Mouse (Mus musculus): ENCODE measurements around the gene 1700028J19Rik. TPM values are rescaled to one million over a fixed set of nuclear protein-coding genes. Genes with fewer than 3 reads are reported as not detected.

The 1700028J19Rik gene
- polyA plus RNA-seq, 1 experiment from 2014 or later, result 1.0 TPM

GRCm38 (mm10) chr7:44271309-44271708, 24.8 kb upstream of the 1700028J19Rik start:
- TF ChIP-seq CTCF (IDR thresholded peaks at IDR 0.05) (no peak), EP300 (IDR thresholded peaks at IDR 0.05) (no peak)
- 61% methylated on average over 2 of the region's 2 CpGs for WGBS
- no peak for DNase-seq (ENCODE audit: low spot score)
- H3K9me3 ChIP-seq (ENCODE audit: low read length), result no peaks in the 10 kb centered on the region
- no peak overlapping the region for H3K4me3 ChIP-seq (ENCODE audit: low read depth, low read length)
- no peaks in the 10 kb centered on the region for H3K36me3 ChIP-seq (ENCODE audit: insufficient read depth, low read length)
- H3K4me1 ChIP-seq (ENCODE audit: insufficient read depth, low read depth, low read length), result no peaks in the 10 kb centered on the region
- H3K27me3 ChIP-seq (replicated peaks; ENCODE audit: insufficient read depth, low read length), result peaks cover 10% of the 10 kb centered on the region; the same call in 1 of the 2 replicates
- no peak overlapping the region for H3K9ac ChIP-seq (replicated peaks; ENCODE audit: low read depth)
- no peak overlapping the region for H3K4me2 ChIP-seq (replicated peaks; ENCODE audit: low read depth, low read length)
- H3K27ac ChIP-seq (ENCODE audit: low read length), result no peak overlapping the region
- ATAC-seq, result no peak

- Histone ChIP-seq H3K4me3 (ENCODE audit: low read depth, low read length) (no peak overlapping the region), H3K9ac (replicated peaks; ENCODE audit: low read depth) (no peak overlapping the region), H3K27me3 (replicated peaks; ENCODE audit: insufficient read depth, low read length) (peaks cover 2% of the 10 kb centered on the region; the same call in 1 of the 2 replicates), H3K36me3 (ENCODE audit: insufficient read depth, low read length) (no peaks in the 10 kb centered on the region), H3K4me1 (ENCODE audit: insufficient read depth, low read depth, low read length) (no peaks in the 10 kb centered on the region), H3K4me2 (replicated peaks; ENCODE audit: low read depth, low read length) (no peak overlapping the region), H3K9me3 (ENCODE audit: low read length) (no peaks in the 10 kb centered on the region), H3K27ac (ENCODE audit: low read length) (no peak overlapping the region)
- no peak for TF ChIP-seq EP300 (IDR thresholded peaks at IDR 0.05)
- no peak for TF ChIP-seq CTCF (IDR thresholded peaks at IDR 0.05)
- no peak for DNase-seq (ENCODE audit: low spot score)
- ATAC-seq, result no peak
- WGBS, result 53% methylated on average over 2 of the region's 2 CpGs
Observed at GRCm38 (mm10) chr7:44269397-44269796, 22.9 kb upstream of the 1700028J19Rik start.

DNA sequence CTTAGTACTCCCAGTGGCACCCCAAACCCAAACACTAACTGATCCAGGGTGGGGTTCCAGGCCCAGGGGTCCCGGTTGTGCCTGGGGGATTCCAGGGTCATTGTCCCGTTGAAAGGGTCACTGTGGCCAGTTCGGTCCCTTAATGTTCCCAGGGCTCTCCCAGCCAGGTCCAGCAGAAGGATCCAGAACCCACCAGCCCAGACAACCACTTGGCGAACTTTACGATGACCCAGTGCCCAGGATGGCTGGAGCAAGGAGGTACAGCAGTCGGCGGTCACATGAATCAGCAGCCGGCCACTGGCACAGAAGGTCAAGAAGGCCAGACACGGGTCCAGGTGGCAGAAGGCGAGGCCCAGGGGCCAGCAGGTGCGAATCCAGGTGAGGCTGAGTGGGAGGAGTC, 21.6 kb upstream of the 1700028J19Rik start:
- Histone ChIP-seq H3K9me3 (ENCODE audit: low read length) (no peaks in the 10 kb centered on the region), H3K9ac (replicated peaks; ENCODE audit: low read depth) (no peak overlapping the region), H3K4me1 (ENCODE audit: insufficient read depth, low read depth, low read length) (no peaks in the 10 kb centered on the region), H3K27ac (ENCODE audit: low read length) (no peak overlapping the region), H3K27me3 (replicated peaks; ENCODE audit: insufficient read depth, low read length) (no peaks in the 10 kb centered on the region), H3K36me3 (ENCODE audit: insufficient read depth, low read length) (no peaks in the 10 kb centered on the region), H3K4me3 (ENCODE audit: low read depth, low read length) (no peak overlapping the region), H3K4me2 (replicated peaks; ENCODE audit: low read depth, low read length) (no peak overlapping the region)
- no peak for TF ChIP-seq CTCF (IDR thresholded peaks at IDR 0.05)
- TF ChIP-seq EP300 (IDR thresholded peaks at IDR 0.05), result no peak
- ATAC-seq, result no peak
- DNase-seq (ENCODE audit: low spot score), result no peak
- WGBS, result 66% methylated on average over 11 of the region's 11 CpGs

- peak; percentile 95 for ATAC-seq
Observed at GRCm38 (mm10) chr7:44262791-44263643, 16.5 kb upstream of the 1700028J19Rik start.

DNA sequence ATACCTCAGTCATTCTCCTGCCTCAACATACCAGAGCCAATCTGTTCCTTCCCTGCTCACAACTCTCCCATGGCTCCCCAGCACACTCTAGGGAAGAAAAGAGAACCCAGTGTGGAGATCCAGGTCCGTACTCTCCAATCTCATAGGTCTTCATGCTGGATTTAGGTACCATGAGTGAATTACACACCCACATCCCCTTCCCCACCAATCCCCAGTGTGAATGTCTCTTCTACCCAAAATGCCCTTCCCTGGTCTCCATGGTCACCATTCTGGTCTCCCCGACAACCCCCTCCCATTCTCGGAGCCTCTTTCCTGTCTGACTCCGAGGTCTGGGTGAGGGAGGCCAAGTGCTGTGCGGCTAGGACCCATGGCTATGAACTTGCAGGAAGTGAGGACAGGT, 14.7 kb upstream of the 1700028J19Rik start, which contains the start of gene Gm15517:
Gene Gm15517, plus strand, starts transcription at position 301 of the 400 bp plus-strand sequence.
- Histone ChIP-seq H3K27ac (ENCODE audit: low read length) (no peak within 1 kb of the TSS), H3K4me1 (ENCODE audit: insufficient read depth, low read depth, low read length) (no peaks in the 10 kb centered on the region), H3K27me3 (replicated peaks; ENCODE audit: insufficient read depth, low read length) (no peaks in the 10 kb centered on the region), H3K9me3 (ENCODE audit: low read length) (no peaks in the 10 kb centered on the region), H3K9ac (replicated peaks; ENCODE audit: low read depth) (no peak within 1 kb of the TSS), H3K36me3 (ENCODE audit: insufficient read depth, low read length) (no peaks in the 10 kb centered on the region), H3K4me3 (ENCODE audit: low read depth, low read length) (no peak within 1 kb of the TSS), H3K4me2 (replicated peaks; ENCODE audit: low read depth, low read length) (no peak within 1 kb of the TSS)
- no peak for ATAC-seq
- WGBS, result 38% methylated on average over 5 of the region's 5 CpGs
- no peak for TF ChIP-seq CTCF (IDR thresholded peaks at IDR 0.05)
- TF ChIP-seq EP300 (IDR thresholded peaks at IDR 0.05), result no peak
- DNase-seq (ENCODE audit: low spot score), result no peak

More at GRCm38 (mm10) chr7:44262791-44263643, 16.5 kb upstream of the 1700028J19Rik start:
- Histone ChIP-seq H3K9me3 (ENCODE audit: low read length) (no peaks in the 10 kb centered on the region), H3K4me2 (replicated peaks; ENCODE audit: low read depth, low read length) (no peak overlapping the region), H3K36me3 (ENCODE audit: insufficient read depth, low read length) (no peaks in the 10 kb centered on the region), H3K4me1 (ENCODE audit: insufficient read depth, low read depth, low read length) (no peaks in the 10 kb centered on the region), H3K9ac (replicated peaks; ENCODE audit: low read depth) (no peak overlapping the region), H3K4me3 (ENCODE audit: low read depth, low read length) (no peak overlapping the region), H3K27ac (ENCODE audit: low read length) (no peak overlapping the region), H3K27me3 (replicated peaks; ENCODE audit: insufficient read depth, low read length) (no peaks in the 10 kb centered on the region)
- DNase-seq (ENCODE audit: low spot score), result peak; percentile 94
- 5% methylated on average over 34 of the region's 34 CpGs for WGBS
- TF ChIP-seq EP300 (IDR thresholded peaks at IDR 0.05) (no peak), CTCF (IDR thresholded peaks at IDR 0.05) (peak; percentile 98)

DNA sequence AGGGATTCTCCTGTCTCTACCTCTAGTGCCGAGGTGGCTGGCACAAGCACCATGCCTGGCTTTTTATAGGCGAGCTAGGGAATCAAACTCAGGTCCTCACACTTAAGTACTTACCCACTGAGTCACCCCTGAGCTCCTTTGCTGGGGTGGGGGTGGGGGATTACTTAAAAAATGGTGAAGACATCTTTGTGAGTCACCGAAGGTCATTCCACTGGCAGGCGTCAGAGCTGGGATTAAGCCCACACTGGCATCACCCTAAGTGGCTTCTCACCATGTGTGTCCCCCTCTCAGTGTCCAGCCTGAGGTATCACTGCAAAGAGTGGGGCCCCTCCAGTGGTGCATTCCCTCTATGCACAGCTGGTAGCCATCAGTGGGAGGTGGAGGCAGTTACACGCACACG, 13.9 kb upstream of the 1700028J19Rik start:
- TF ChIP-seq EP300 (IDR thresholded peaks at IDR 0.05) (no peak), CTCF (IDR thresholded peaks at IDR 0.05) (no peak)

More for the DNA sequence above, 13.9 kb upstream of the 1700028J19Rik start:
- H3K36me3 ChIP-seq (ENCODE audit: insufficient read depth, low read length), result no peaks in the 10 kb centered on the region
- H3K27ac ChIP-seq (ENCODE audit: low read length), result no peak overlapping the region
- no peak overlapping the region for H3K4me2 ChIP-seq (replicated peaks; ENCODE audit: low read depth, low read length)
- no peaks in the 10 kb centered on the region for H3K4me1 ChIP-seq (ENCODE audit: insufficient read depth, low read depth, low read length)
- H3K9ac ChIP-seq (replicated peaks; ENCODE audit: low read depth), result no peak overlapping the region
- no peak overlapping the region for H3K4me3 ChIP-seq (ENCODE audit: low read depth, low read length)
- ATAC-seq, result no peak
- H3K9me3 ChIP-seq (ENCODE audit: low read length), result no peaks in the 10 kb centered on the region
- H3K27me3 ChIP-seq (replicated peaks; ENCODE audit: insufficient read depth, low read length), result no peaks in the 10 kb centered on the region
- DNase-seq (ENCODE audit: low spot score), result no peak
- WGBS, result 62% methylated on average over 6 of the region's 6 CpGs
